Mouse (Mus musculus) Muller cell, postnatal 12 days (primary cell): ENCODE data around the gene H1fx.
"Not testable (repeated sequence)": the region's sequence is repeated elsewhere in the genome, so short reads cannot be mapped to it uniquely, and the experiment has no call there.

Experiments used
- DNase-seq: peaks from one replicate; pipeline ENCODE4 v3.0.0-alpha.2; 2015; ENCODE audit errors: inconsistent ontology term

H1fx gene

DNA sequence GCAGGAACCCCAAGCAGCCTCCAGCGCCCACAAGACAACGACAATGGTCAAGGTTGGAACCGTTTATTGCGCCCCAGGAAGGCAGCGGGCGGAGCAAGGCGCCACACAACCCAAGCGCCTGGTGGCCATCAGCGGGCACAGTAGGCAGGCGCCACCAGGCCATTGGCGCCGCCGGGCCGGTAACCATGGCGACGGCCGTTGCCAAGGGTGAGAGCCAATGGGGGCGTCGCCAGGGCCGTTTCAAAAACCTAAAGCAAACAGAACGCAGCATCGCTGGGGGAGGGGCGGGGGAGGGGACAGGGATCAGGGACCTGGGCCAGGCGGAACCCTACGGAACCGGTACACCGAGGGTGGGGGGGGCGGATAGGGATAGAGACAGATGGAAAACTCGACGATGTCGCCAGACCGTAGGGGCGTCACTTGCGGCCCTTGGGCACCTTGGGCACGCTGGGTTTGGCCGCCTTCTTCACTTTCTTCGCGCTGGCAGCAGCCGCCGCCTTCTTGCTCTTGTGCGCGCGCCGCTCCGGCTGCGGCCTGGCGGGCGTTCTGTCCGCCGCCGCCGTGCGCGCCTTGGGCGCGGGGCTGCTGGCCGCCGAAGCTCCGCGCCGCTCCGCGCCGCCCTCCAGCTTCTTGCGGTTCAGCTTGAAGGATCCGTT, 935 bp downstream of the H1fx start:
- DNase-seq = peak; percentile 96

DNA sequence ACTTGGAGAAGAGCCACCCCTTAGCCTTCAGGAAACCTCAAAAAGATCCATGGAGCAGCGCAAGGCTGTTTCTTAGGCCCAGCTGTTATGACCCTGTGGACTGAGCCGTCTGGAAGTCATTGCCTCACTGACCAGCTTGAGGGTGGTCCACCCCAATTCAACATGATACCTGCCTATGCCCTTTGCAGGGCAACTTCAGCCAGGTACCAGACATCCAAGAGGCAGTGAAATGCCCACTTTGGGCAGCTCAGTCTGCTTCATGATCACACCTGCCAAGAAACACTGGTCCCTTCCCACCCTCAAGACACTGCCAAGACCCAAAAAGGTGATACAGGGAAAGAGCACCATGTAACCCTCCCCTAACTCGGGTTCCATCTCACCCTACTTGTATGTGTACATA, 1.7 kb downstream of the H1fx start:
- DNase-seq = no peak

DNA sequence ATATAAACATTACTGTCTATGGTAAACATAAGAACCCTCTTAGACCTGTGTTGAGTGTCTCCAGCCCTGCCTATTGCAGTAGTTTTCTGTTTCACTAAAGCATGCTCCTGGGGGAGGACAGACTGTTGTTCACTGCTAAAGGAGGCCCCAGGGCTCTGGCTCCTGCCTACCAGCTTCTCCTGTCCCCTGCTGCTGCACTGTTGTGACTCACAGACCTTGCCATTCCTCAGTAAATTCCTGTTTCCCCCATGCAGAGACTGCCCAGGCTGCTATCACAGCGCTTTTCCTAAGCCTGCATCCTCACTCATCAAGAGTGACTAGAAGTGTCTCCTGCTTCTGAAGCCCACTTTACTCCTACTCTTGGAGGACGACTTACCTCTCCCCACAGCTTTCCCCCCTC, 11.4 kb downstream of the H1fx start:
- DNase-seq = peak; percentile 63

DNA sequence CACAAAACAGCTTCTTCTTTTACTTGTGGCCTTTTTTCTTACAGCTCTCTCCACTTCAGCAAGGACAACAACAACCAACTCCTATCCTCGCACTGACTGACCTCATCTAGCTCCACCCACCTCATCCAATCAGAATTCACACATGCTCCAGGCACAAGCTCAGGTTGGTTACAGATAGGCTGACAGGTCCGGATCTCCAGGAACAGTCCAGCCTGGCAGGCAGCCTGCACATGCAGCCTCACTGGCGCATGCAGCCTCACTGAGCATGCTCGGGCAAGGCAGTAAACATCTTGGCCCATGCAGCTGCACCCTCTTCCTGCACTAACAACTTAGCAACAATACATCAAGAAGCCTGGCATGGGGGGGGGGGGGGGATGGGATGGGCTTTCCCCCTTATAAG, 19.0 kb downstream of the H1fx start:
- not testable (repeated sequence) for DNase-seq

DNA sequence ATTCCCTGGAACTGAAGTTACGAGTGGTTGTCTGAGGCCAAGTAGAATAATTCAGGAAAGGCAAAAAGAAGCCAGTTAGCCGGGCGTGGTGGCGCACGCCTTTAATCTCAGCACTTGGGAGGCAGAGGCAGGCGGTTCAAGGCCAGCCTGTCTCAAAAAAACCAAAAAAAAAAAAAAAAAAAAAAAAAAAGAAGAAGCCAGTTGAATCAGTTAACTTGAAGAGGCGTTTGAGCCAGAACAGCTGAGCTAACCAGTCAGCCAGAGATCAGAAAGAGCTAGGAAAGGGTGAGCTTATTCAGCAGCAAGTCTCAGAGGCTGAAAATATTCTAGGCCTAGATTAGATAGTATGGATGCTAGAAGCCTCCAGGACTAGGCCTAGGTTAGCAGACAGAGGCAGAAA, 39.3 kb downstream of the H1fx start:
- no peak for DNase-seq

DNA sequence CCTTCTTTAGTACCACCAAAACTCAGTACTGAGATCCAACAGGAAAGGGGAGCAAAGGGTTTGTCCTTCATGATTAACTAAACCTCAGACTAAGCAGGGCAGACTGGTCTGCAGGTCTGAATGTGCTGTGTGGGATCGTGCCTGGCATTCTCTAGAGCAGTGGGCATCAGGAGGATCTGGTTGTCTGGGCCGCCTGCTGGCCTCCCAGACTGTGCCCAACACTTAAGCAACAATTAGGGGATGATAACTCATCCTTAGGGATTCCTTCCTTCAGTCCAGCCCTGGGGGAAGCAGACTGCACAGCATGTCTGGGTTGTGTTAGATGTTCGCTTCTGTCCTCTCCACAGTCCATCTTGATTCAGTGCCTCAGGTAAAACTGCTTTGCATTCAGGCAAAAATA, 42.5 kb downstream of the H1fx start:
- no peak for DNase-seq

DNA sequence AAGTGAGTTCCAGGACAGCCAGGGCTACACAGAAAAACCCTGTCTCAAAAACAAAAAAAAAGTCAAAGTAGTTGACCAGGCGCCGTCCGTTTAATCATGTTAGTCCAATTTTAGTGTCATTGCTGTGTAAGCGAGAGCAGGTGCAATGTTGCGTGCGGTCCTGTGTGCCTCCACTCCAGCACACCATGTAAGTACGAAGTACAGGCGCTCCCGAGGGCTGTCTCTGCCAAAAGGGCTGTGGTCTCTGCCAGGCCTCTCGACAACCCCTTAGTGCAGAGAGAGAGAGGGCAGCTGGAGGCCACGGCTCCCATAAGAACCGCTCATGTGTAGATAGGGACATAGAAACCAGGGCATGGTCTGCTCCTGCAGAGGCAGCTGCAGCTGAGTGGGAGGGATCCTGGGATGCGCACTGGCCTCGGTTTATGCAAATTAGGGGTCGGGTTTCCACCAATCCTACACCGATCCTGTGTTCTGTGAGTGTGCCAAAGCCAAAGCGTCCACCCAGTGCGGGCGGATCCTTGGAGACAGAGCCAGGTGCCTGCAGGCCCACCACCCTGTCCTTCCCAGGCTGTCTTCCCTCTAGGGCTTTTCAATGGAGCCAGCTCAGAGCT, 44.2 kb downstream of the H1fx start:
- DNase-seq = peak; percentile 57

DNA sequence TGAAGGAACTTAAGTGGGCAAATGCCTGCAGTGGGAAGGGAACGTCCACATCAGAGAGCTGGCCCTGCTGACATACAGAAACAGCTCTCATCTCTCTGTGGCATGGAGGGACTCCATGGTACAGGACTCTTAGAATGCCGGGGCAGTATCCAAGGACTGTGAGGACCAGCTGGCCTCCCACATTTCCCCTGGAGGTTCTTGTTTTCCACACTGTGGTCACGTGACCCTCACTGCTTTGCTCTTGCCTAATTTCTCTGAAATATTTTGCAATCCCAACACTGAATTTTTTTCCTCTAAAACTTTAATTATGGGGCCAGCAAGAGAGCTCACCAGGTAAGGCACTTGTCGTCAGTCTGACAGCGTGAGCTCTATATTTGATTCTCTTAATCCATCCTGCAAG, 46.4 kb downstream of the H1fx start:
- DNase-seq = no peak
